ENCODE assay signal across 24 mouse cellular contexts in the genomic region with DNA sequence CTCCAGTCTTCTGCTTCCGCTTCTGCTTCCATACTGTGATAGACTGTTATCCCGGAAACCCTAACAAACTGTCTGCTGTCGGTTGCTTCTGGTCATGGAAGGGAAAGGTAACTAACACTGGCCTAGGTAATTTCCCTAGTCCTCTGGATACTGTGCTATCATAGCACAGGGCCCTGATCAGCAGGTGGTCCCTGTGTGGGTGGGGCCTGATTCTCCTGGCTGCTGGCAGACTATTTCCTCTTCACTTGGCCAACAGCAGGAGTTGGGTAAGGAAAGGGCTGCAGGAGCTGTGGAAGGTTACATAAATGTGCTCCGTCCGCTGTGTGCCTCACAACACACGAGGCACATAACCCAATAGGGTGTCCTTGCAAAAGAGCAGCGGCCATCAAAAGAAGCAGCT. TPM values are rescaled to one million over a fixed set of nuclear protein-coding genes. Genes with fewer than 3 reads are reported as not detected.
A peak's percentile ranks its signal among the peaks of the same experiment; 100 is the strongest.
DNase-seq lines count a peak whose midpoint lies in the region; ATAC-seq and TF ChIP-seq lines count a peak whose summit lies in the region.
"Had no signal": no experiment of that assay in that cellular context is flagged by ENCODE, and none has a peak within 500 bp of the region (broad histone marks: within the 10 kb centered on the region; RNA-seq: fewer than 3 reads in every experiment).

No protein-coding gene starts in this region.

- no peaks in the 10 kb centered on the region for H3K4me1 ChIP-seq in testis, adult 2 months (ENCODE audit: control insufficient read depth, insufficient read depth, low read length)
- H3K4me1 ChIP-seq in ES-E14 (ENCODE audit: control insufficient read depth in 2 of 2, insufficient read depth in 2 of 2, low read length in 2 of 2, poor library complexity in 1 of 2): peaks cover 7 to 27% of the 10 kb centered on the region in 2 experiments

- H3K27ac ChIP-seq in testis, adult 2 months (ENCODE audit: control insufficient read depth, insufficient read depth, low read depth, low read length): no peak overlapping the region
- H3K27ac ChIP-seq in ES-E14 (ENCODE audit: insufficient read depth, low read depth, low read length, poor library complexity, severe bottlenecking): peak overlapping the region; percentile 99; the same call in 1 of the 2 replicates
- H3K27ac ChIP-seq: embryonic facial prominence, embryonic 10.5 days; embryonic facial prominence, embryonic 12.5 days; forebrain, embryonic 13.5 days; forebrain, embryonic 15.5 days had no signal

- no peak for TF ChIP-seq POLR2A in testis, adult 2 months (IDR thresholded peaks at IDR 0.05; ENCODE audit: control insufficient read depth, low read depth, low read length)

- in situ Hi-C loops in ES-E14 (cut with MboI; ENCODE audit: low sequenced_read_pairs in 2 of 2, unreplicated experiment in 2 of 2): no loop called here

- H3K27me3 ChIP-seq in testis, adult 2 months (ENCODE audit: control insufficient read depth, insufficient read depth, low read length): no peaks in the 10 kb centered on the region

- no peak overlapping the region; the same call in 1 of the 2 replicates for H3K9ac ChIP-seq in ES-E14 (ENCODE audit: insufficient read depth, low read depth, low read length, poor library complexity, severe bottlenecking)
- H3K9ac ChIP-seq: embryonic facial prominence, embryonic 12.5 days; forebrain, embryonic 13.5 days; forebrain, embryonic 15.5 days; forebrain, postnatal 0 days had no signal

- ATAC-seq in monocyte, adult 5-6 weeks (replicated peaks; ENCODE audit: insufficient number of reproducible peaks, low FRiP score, low TSS enrichment, poor library complexity, severe bottlenecking): no peak
- ATAC-seq: CD4-positive, CD25-positive, alpha-beta regulatory T cell, adult 4 months; forebrain, embryonic 13.5 days; forebrain, embryonic 15.5 days; forebrain, postnatal 0 days had no signal

- no peak for TF ChIP-seq CTCF in testis, adult 2 months (IDR thresholded peaks at IDR 0.05; ENCODE audit: control insufficient read depth, insufficient read depth, insufficient replicate concordance, low read depth, low read length)

- no peaks in the 10 kb centered on the region for H3K9me3 ChIP-seq in ES-E14 (ENCODE audit: control insufficient read depth, insufficient read depth, low read depth, low read length)
- H3K9me3 ChIP-seq: embryonic facial prominence, embryonic 10.5 days; embryonic facial prominence, embryonic 12.5 days; forebrain, embryonic 13.5 days; forebrain, embryonic 15.5 days had no signal

- peak overlapping the region; percentile 22 for H3K4me3 ChIP-seq in testis, adult 2 months (ENCODE audit: control insufficient read depth, low read depth, low read length)
- no peak overlapping the region for H3K4me3 ChIP-seq in ES-E14 (ENCODE audit: insufficient read depth in 1 of 2, low read depth in 1 of 2, low read length in 2 of 2, poor library complexity in 1 of 2, severe bottlenecking in 1 of 2)
- H3K4me3 ChIP-seq: embryonic facial prominence, embryonic 10.5 days; embryonic facial prominence, embryonic 12.5 days; forebrain, embryonic 13.5 days; forebrain, embryonic 15.5 days had no signal

- no peak for DNase-seq in testis, postnatal 14 days (ENCODE audit: low spot score)
- no peak for DNase-seq in ES-E14 (ENCODE audit: low read depth, low spot score)
- DNase-seq in ZHBTc4 (ENCODE audit: low read depth, low spot score): peak; percentile 42
- no peak for DNase-seq in lung, adult 18-20 months
- DNase-seq: adrenal gland, adult 2 months; adrenal gland, postnatal 10 days; adrenal gland, postnatal 25 days; B cell, adult 2 months; cerebellum, adult 11 months; cerebellum, adult 2 months; cerebellum, adult 9-10 months; cerebellum, postnatal 25 days; forebrain, postnatal 0 days had no signal

- H3K36me3 ChIP-seq in testis, adult 2 months (ENCODE audit: control insufficient read depth, insufficient read depth, low read length): no peaks in the 10 kb centered on the region
- H3K36me3 ChIP-seq in ES-E14 (ENCODE audit: control insufficient read depth, insufficient read depth, low read length, poor library complexity, severe bottlenecking): no peaks in the 10 kb centered on the region
- H3K36me3 ChIP-seq: embryonic facial prominence, embryonic 10.5 days; embryonic facial prominence, embryonic 12.5 days; forebrain, embryonic 15.5 days had no signal

TF ChIP-seq in ES-E14, 5 proteins besides CTCF, POLR2A, EP300 and RAD21:
- no peak for TF ChIP-seq ZC3H11A (IDR thresholded peaks at IDR 0.05; ENCODE audit: borderline replicate concordance, low read depth, low read length)
- TF ChIP-seq HCFC1 (IDR thresholded peaks at IDR 0.05; ENCODE audit: borderline replicate concordance, insufficient read depth, low read length): no peak
- no peak for TF ChIP-seq ZNF384 (IDR thresholded peaks at IDR 0.05; ENCODE audit: low read depth, low read length)
- no peak for TF ChIP-seq CHD2 (IDR thresholded peaks at IDR 0.05; ENCODE audit: low read depth, low read length)
- TF ChIP-seq MAFK (IDR thresholded peaks at IDR 0.05; ENCODE audit: insufficient read depth, low read depth, low read length): no peak

RNA-seq across cellular contexts. Expression of a gene that starts 31.1 kb away (rescaled TPM):
- polyA plus RNA-seq in testis, adult 2 months (2012; rRNA removed): not detected in 2 replicates
- total RNA-seq in ES-E14 (2012; rRNA removed): 0.26 TPM in 1 of 2 replicates, not detected in the other
- not detected in 3 replicates for total RNA-seq in monocyte, adult 5-6 weeks (2017)
- total RNA-seq: adrenal gland, adult 2 months; adrenal gland, postnatal 10 days; adrenal gland, postnatal 25 days; adrenal gland, postnatal 4 days; CH12.LX; MEL had no signal
- polyA plus RNA-seq: adrenal gland, adult 2 months; CD4-positive, CD25-positive, alpha-beta regulatory T cell, adult 4 months; embryonic facial prominence, embryonic 14.5 days had no signal
